Mouse (Mus musculus): ENCODE results near the gene Adora2b.

- TF ChIP-seq GATA1 (IDR thresholded peaks at IDR 0.05; ENCODE audit: borderline replicate concordance, low read length), result no peak
- TF ChIP-seq FLI1 (IDR thresholded peaks at IDR 0.05; ENCODE audit: low read length), result no peak
Measured at GRCm38 (mm10) chr11:62298883-62299282, 50.1 kb downstream of the Adora2b start.

Measured in megakaryocyte, embryonic 14.5 days (primary cell).